Mouse (Mus musculus) adrenal gland, adult (tissue): ENCODE measurements around the gene Hmga2.

ENCODE experiments used
- DNase-seq, 2 experiments: peaks; one replicate each; pipeline ENCODE4 v3.0.0; 2022 to 2023; ENCODE audit warnings: low spot score in 1 of 2; ENCODE audit not compliant: inconsistent age in 2 of 2

The Hmga2 gene

GRCm38 (mm10) chr10:120475601-120476515 lies at the start of gene Hmga2:
Gene Hmga2, minus strand, starts transcription at chr10:120476469.
- DNase-seq: peak; percentile 80 to 91

- DNase-seq: no peak
Observed at GRCm38 (mm10) chr10:120522959-120523358, 46.7 kb upstream of the Hmga2 start.

- no peak for DNase-seq
Observed at GRCm38 (mm10) chr10:120521912-120522575, 45.8 kb upstream of the Hmga2 start.

GRCm38 (mm10) chr10:120516311-120516710 lies 40.0 kb upstream of the Hmga2 start:
- DNase-seq: peak; percentile 48 to 75

GRCm38 (mm10) chr10:120513721-120514120 lies 37.5 kb upstream of the Hmga2 start:
- no peak for DNase-seq

GRCm38 (mm10) chr10:120512946-120513345 lies 36.7 kb upstream of the Hmga2 start:
- DNase-seq: no peak

GRCm38 (mm10) chr10:120512121-120512520 lies 35.9 kb upstream of the Hmga2 start:
- DNase-seq: no peak

- DNase-seq: no peak
Observed at GRCm38 (mm10) chr10:120503959-120504358, 27.7 kb upstream of the Hmga2 start.

GRCm38 (mm10) chr10:120500794-120501193 lies 24.5 kb upstream of the Hmga2 start:
- no peak for DNase-seq

- peak; percentile 25 to 71 for DNase-seq
Observed at GRCm38 (mm10) chr10:120498086-120498485, 21.8 kb upstream of the Hmga2 start.

- no peak for DNase-seq
Observed at GRCm38 (mm10) chr10:120494653-120495052, 18.4 kb upstream of the Hmga2 start.

- DNase-seq: no peak
Observed at GRCm38 (mm10) chr10:120491477-120491876, 15.2 kb upstream of the Hmga2 start.

- DNase-seq: no peak
Observed at GRCm38 (mm10) chr10:120489611-120490010, 13.3 kb upstream of the Hmga2 start.

GRCm38 (mm10) chr10:120488526-120488925 lies 12.3 kb upstream of the Hmga2 start:
- DNase-seq: no peak

GRCm38 (mm10) chr10:120487881-120488280 lies 11.6 kb upstream of the Hmga2 start:
- DNase-seq: no peak

GRCm38 (mm10) chr10:120485461-120485860 lies 9.2 kb upstream of the Hmga2 start:
- DNase-seq: no peak

- DNase-seq: peak in 1 of 2 experiments; percentile 59
Observed at GRCm38 (mm10) chr10:120484144-120484543, 7.9 kb upstream of the Hmga2 start.

- peak; percentile 48 to 80 for DNase-seq
Observed at GRCm38 (mm10) chr10:120478164-120478563, 1.9 kb upstream of the Hmga2 start.

- peak; percentile 38 to 80 for DNase-seq
Observed at GRCm38 (mm10) chr10:120477501-120477900, 1.2 kb upstream of the Hmga2 start.

GRCm38 (mm10) chr10:120476516-120477336 lies 457 bp upstream of the Hmga2 start:
- DNase-seq: peak; percentile 77 to 88

- peak; percentile 51 to 85 for DNase-seq
Observed at GRCm38 (mm10) chr10:120475041-120475541, 1.2 kb downstream of the Hmga2 start.
